Mouse (Mus musculus) G1E (cell line): ENCODE results near the gene Cct6b. TPM values are rescaled to one million over a fixed set of nuclear protein-coding genes. Genes with fewer than 3 reads are reported as not detected.
A peak's percentile ranks its signal among the peaks of the same experiment; 100 is the strongest.

Experiments
- ATAC-seq: 2 replicates; pipeline ENCODE4 v1.8.0; 2016; ENCODE audit warnings: mild to moderate bottlenecking; ENCODE audit not compliant: insufficient number of reproducible peaks, poor library complexity, low FRiP score, severe bottlenecking; ENCODE audit errors: extremely low read depth
- DNase-seq: peaks from one replicate; pipeline ENCODE4 v3.0.0; 2012; ENCODE audit warnings: low spot score
- H3K27me3 ChIP-seq: 2 replicates; pipeline ENCODE4 v1.6.1; 2012; ENCODE audit warnings: mild to moderate bottlenecking, low read length, inconsistent platforms; ENCODE audit not compliant: insufficient read depth
- H3K36me3 ChIP-seq: replicated peaks from 2 replicates; pipeline ENCODE3; 2012; ENCODE audit warnings: mild to moderate bottlenecking, inconsistent platforms
- H3K4me1 ChIP-seq: 2 replicates; pipeline ENCODE4 v1.6.1; 2012; ENCODE audit warnings: low read depth, low read length, inconsistent platforms, mixed read lengths; ENCODE audit not compliant: insufficient read depth
- H3K4me3 ChIP-seq: 2 replicates; pipeline ENCODE4 v1.5.1; 2012; ENCODE audit warnings: low read depth, mild to moderate bottlenecking, inconsistent platforms, low read length, moderate library complexity, mixed read lengths
- H3K9me3 ChIP-seq: replicated peaks from 2 replicates; pipeline ENCODE4 v1.6.1; 2012; ENCODE audit warnings: inconsistent platforms
- CTCF ChIP-seq: IDR thresholded peaks from 2 replicates; pipeline ENCODE4 v1.5.1; 2012; ENCODE audit warnings: low read depth, low read length, inconsistent platforms, mixed read lengths
- GATA1 ChIP-seq: IDR thresholded peaks from 2 replicates; pipeline ENCODE4 v1.6.1; 2012; ENCODE audit warnings: borderline replicate concordance, low read length, inconsistent platforms, mixed read lengths
- GATA2 ChIP-seq: IDR thresholded peaks from 2 replicates; pipeline ENCODE4 v1.6.1; 2012; ENCODE audit warnings: low read depth, low read length, inconsistent platforms, borderline replicate concordance
- POLR2AphosphoS5 ChIP-seq: IDR thresholded peaks from 2 replicates; pipeline ENCODE4 v1.6.1; 2012; ENCODE audit warnings: low read depth, low read length, inconsistent platforms; ENCODE audit not compliant: insufficient replicate concordance
- TAL1 ChIP-seq: conservative IDR thresholded peaks from 2 replicates; pipeline ENCODE4 v1.6.1; 2012; ENCODE audit warnings: low read depth, low read length, inconsistent platforms, mixed read lengths
- polyA plus RNA-seq: library from polyadenylated mRNA; stranded (reverse); fragments of >175 nt; gene quantifications from 2 replicates; pipeline ENCODE4 v1.2.3, GENCODE M21; 2012
- total RNA-seq, 2 experiments: library from RNA; stranded (forward) in 1 of 2; stranded (reverse) in 1 of 2; fragments of 200-1000 nt in 1 of 2; fragments of >200 nt in 1 of 2; fragmentation: Nextera tagmentation in 1 of 2; gene quantifications; 2 replicates each; pipeline ENCODE4 v1.2.3; 2014 to 2017

Cct6b gene
- total RNA-seq (2014; fragmentation: Nextera tagmentation) (0.53 and 3.5 TPM in 2 replicates), total RNA-seq (2017) (0.17 and 0.44 TPM in 2 replicates), polyA plus RNA-seq (0.29 and 0.30 TPM in 2 replicates)

GRCm38 (mm10) chr11:82763742-82764437, at the start of gene Cct6b, which contains the start of gene Zfp830:
Gene Cct6b, minus strand, starts transcription at chr11:82764321.
Gene Zfp830, plus strand, starts transcription at chr11:82764345.
- TF ChIP-seq CTCF (no peak), GATA2 (no peak), POLR2AphosphoS5 (no peak), GATA1 (no peak), TAL1 (no peak)
- Histone ChIP-seq H3K4me3 (peak within 1 kb of the TSS; percentile 83), H3K4me1 (peaks cover 27% of the 10 kb centered on the region), H3K36me3 (peaks cover 27% of the 10 kb centered on the region), H3K9me3 (0 out of 2 replicates have a peak, but pooled peaks cover 3% of the 10 kb centered on the region), H3K27me3 (no peaks in the 10 kb centered on the region)
- peak; percentile 98 for ATAC-seq
- DNase-seq, result peak; percentile 88

- Histone ChIP-seq H3K4me3 (no peak overlapping the region), H3K9me3 (no peaks in the 10 kb centered on the region), H3K4me1 (peaks cover 23% of the 10 kb centered on the region), H3K36me3 (peaks cover 96% of the 10 kb centered on the region), H3K27me3 (no peaks in the 10 kb centered on the region)
- DNase-seq, result no peak
- no peak for TF ChIP-seq GATA2
- TF ChIP-seq CTCF, result no peak
- TF ChIP-seq TAL1, result no peak
- TF ChIP-seq GATA1, result no peak
- TF ChIP-seq POLR2AphosphoS5, result no peak
- ATAC-seq, result no peak
Measured at GRCm38 (mm10) chr11:82808485-82808884, 44.4 kb upstream of the Cct6b start.

- no peak overlapping the region for H3K4me3 ChIP-seq
- H3K4me1 ChIP-seq, result peaks cover 18% of the 10 kb centered on the region
- no peak for TF ChIP-seq GATA2
- no peak for TF ChIP-seq POLR2AphosphoS5
- no peak for TF ChIP-seq CTCF
- TF ChIP-seq TAL1, result no peak
- no peak for TF ChIP-seq GATA1
- no peaks in the 10 kb centered on the region for H3K27me3 ChIP-seq
- no peak for ATAC-seq
- H3K9me3 ChIP-seq, result no peaks in the 10 kb centered on the region
- peaks cover 96% of the 10 kb centered on the region for H3K36me3 ChIP-seq
- DNase-seq, result no peak
Measured at GRCm38 (mm10) chr11:82807370-82807769, 43.2 kb upstream of the Cct6b start.

GRCm38 (mm10) chr11:82806656-82807055, 42.5 kb upstream of the Cct6b start:
- H3K36me3 ChIP-seq, result peaks cover 96% of the 10 kb centered on the region
- ATAC-seq, result peak; percentile 36; the same call in 1 of the 2 replicates

GRCm38 (mm10) chr11:82783453-82783852, 19.3 kb upstream of the Cct6b start:
- Histone ChIP-seq H3K9me3 (no peaks in the 10 kb centered on the region), H3K27me3 (no peaks in the 10 kb centered on the region), H3K36me3 (peaks cover 58% of the 10 kb centered on the region), H3K4me1 (peaks cover 35% of the 10 kb centered on the region), H3K4me3 (no peak overlapping the region; the same call in 1 of the 2 replicates)
- no peak for ATAC-seq
- TF ChIP-seq POLR2AphosphoS5, result no peak
- no peak for TF ChIP-seq CTCF
- no peak for TF ChIP-seq TAL1
- TF ChIP-seq GATA1, result no peak
- TF ChIP-seq GATA2, result no peak
- no peak for DNase-seq

More at GRCm38 (mm10) chr11:82806656-82807055, 42.5 kb upstream of the Cct6b start:
- no peak for DNase-seq
- TF ChIP-seq CTCF, result no peak
- TF ChIP-seq TAL1, result no peak
- no peak for TF ChIP-seq GATA1
- Histone ChIP-seq H3K4me1 (peaks cover 17% of the 10 kb centered on the region), H3K27me3 (no peaks in the 10 kb centered on the region), H3K4me3 (no peak overlapping the region), H3K9me3 (no peaks in the 10 kb centered on the region)

GRCm38 (mm10) chr11:82782197-82782596, 18.1 kb upstream of the Cct6b start:
- ATAC-seq (no peak), DNase-seq (no peak)
- Histone ChIP-seq H3K9me3 (no peaks in the 10 kb centered on the region), H3K4me1 (peaks cover 35% of the 10 kb centered on the region), H3K27me3 (no peaks in the 10 kb centered on the region), H3K36me3 (peaks cover 49% of the 10 kb centered on the region), H3K4me3 (peak overlapping the region; percentile 92; the same call in 1 of the 2 replicates)
- no peak for TF ChIP-seq CTCF
- no peak for TF ChIP-seq TAL1
- TF ChIP-seq POLR2AphosphoS5, result no peak
- no peak for TF ChIP-seq GATA2
- TF ChIP-seq GATA1, result no peak
